Mouse (Mus musculus): ENCODE measurements around the gene Ghrl. TPM values are rescaled to one million over a fixed set of nuclear protein-coding genes. Genes with fewer than 3 reads are reported as not detected.
A peak's percentile ranks its signal among the peaks of the same experiment; 100 is the strongest.

The Ghrl gene
- 1.8 and 2.0 TPM in 2 replicates for polyA plus RNA-seq (2012; rRNA removed)

- H3K4me3 ChIP-seq (ENCODE audit: control insufficient read depth, insufficient read depth, low read length), result no peak within 1 kb of the TSS
- no peaks in the 10 kb centered on the region for H3K27me3 ChIP-seq (ENCODE audit: control insufficient read depth, insufficient read depth, low read length)
- TF ChIP-seq POLR2A (IDR thresholded peaks at IDR 0.05; ENCODE audit: control insufficient read depth, extremely low read depth, insufficient read depth, low read length, poor library complexity), result no peak
- no peak for TF ChIP-seq CTCF (IDR thresholded peaks at IDR 0.05; ENCODE audit: borderline replicate concordance, control insufficient read depth, extremely low read depth, insufficient read depth, low read length, poor library complexity)
- WGBS, result 95% methylated on average over 3 of the region's 3 CpGs
- peaks cover 20% of the 10 kb centered on the region for H3K36me3 ChIP-seq (ENCODE audit: control insufficient read depth, insufficient read depth, low read length)
- H3K4me1 ChIP-seq (replicated peaks; ENCODE audit: control insufficient read depth, insufficient read depth, low read length), result no peaks in the 10 kb centered on the region
- DNase-seq, result no peak
- H3K27ac ChIP-seq (ENCODE audit: control insufficient read depth, insufficient read depth, low read length), result no peak within 1 kb of the TSS
These were observed at the start of gene Ghrl for GRCm38 (mm10) chr6:113719878-113720277. Gene Ghrl (minus strand): TSS chr6:113719880.

- Histone ChIP-seq H3K36me3 (ENCODE audit: control insufficient read depth, insufficient read depth, low read length) (no peaks in the 10 kb centered on the region), H3K27ac (ENCODE audit: control insufficient read depth, insufficient read depth, low read length) (no peak overlapping the region), H3K4me1 (replicated peaks; ENCODE audit: control insufficient read depth, insufficient read depth, low read length) (no peaks in the 10 kb centered on the region), H3K27me3 (ENCODE audit: control insufficient read depth, insufficient read depth, low read length) (no peaks in the 10 kb centered on the region), H3K4me3 (ENCODE audit: control insufficient read depth, insufficient read depth, low read length) (no peak overlapping the region)
- 36% methylated on average over 11 of the region's 11 CpGs for WGBS
- no peak for TF ChIP-seq CTCF (IDR thresholded peaks at IDR 0.05; ENCODE audit: borderline replicate concordance, control insufficient read depth, extremely low read depth, insufficient read depth, low read length, poor library complexity)
- no peak for TF ChIP-seq POLR2A (IDR thresholded peaks at IDR 0.05; ENCODE audit: control insufficient read depth, extremely low read depth, insufficient read depth, low read length, poor library complexity)
- no peak for DNase-seq
These were observed 49.1 kb upstream of the Ghrl start for GRCm38 (mm10) chr6:113768804-113769203.

GRCm38 (mm10) chr6:113761644-113762043, 42.0 kb upstream of the Ghrl start:
- DNase-seq, result peak; percentile 48
- Histone ChIP-seq H3K36me3 (ENCODE audit: control insufficient read depth, insufficient read depth, low read length) (no peaks in the 10 kb centered on the region), H3K4me1 (replicated peaks; ENCODE audit: control insufficient read depth, insufficient read depth, low read length) (no peaks in the 10 kb centered on the region), H3K27me3 (ENCODE audit: control insufficient read depth, insufficient read depth, low read length) (no peaks in the 10 kb centered on the region), H3K27ac (ENCODE audit: control insufficient read depth, insufficient read depth, low read length) (no peak overlapping the region), H3K4me3 (ENCODE audit: control insufficient read depth, insufficient read depth, low read length) (no peak overlapping the region)
- TF ChIP-seq CTCF (IDR thresholded peaks at IDR 0.05; ENCODE audit: borderline replicate concordance, control insufficient read depth, extremely low read depth, insufficient read depth, low read length, poor library complexity), result peak; percentile 80; the same call in 1 of the 2 replicates
- no peak for TF ChIP-seq POLR2A (IDR thresholded peaks at IDR 0.05; ENCODE audit: control insufficient read depth, extremely low read depth, insufficient read depth, low read length, poor library complexity)
- WGBS, result 33% methylated on average over 7 of the region's 7 CpGs

GRCm38 (mm10) chr6:113749119-113749685, 29.5 kb upstream of the Ghrl start:
- TF ChIP-seq POLR2A (IDR thresholded peaks at IDR 0.05; ENCODE audit: control insufficient read depth, extremely low read depth, insufficient read depth, low read length, poor library complexity) (no peak), CTCF (IDR thresholded peaks at IDR 0.05; ENCODE audit: borderline replicate concordance, control insufficient read depth, extremely low read depth, insufficient read depth, low read length, poor library complexity) (no peak)
- peaks cover 14% of the 10 kb centered on the region for H3K4me1 ChIP-seq (replicated peaks; ENCODE audit: control insufficient read depth, insufficient read depth, low read length)
- H3K4me3 ChIP-seq (ENCODE audit: control insufficient read depth, insufficient read depth, low read length), result peak overlapping the region; percentile 30
- peak; percentile 28 for DNase-seq
- no peak overlapping the region for H3K27ac ChIP-seq (ENCODE audit: control insufficient read depth, insufficient read depth, low read length)
- no peaks in the 10 kb centered on the region for H3K27me3 ChIP-seq (ENCODE audit: control insufficient read depth, insufficient read depth, low read length)
- WGBS, result 15% methylated on average over 17 of the region's 17 CpGs
- H3K36me3 ChIP-seq (ENCODE audit: control insufficient read depth, insufficient read depth, low read length), result no peaks in the 10 kb centered on the region

GRCm38 (mm10) chr6:113748351-113748750, 28.7 kb upstream of the Ghrl start:
- no peak for DNase-seq
- no peak for TF ChIP-seq CTCF (IDR thresholded peaks at IDR 0.05; ENCODE audit: borderline replicate concordance, control insufficient read depth, extremely low read depth, insufficient read depth, low read length, poor library complexity)
- TF ChIP-seq POLR2A (IDR thresholded peaks at IDR 0.05; ENCODE audit: control insufficient read depth, extremely low read depth, insufficient read depth, low read length, poor library complexity), result no peak
- H3K4me1 ChIP-seq (replicated peaks; ENCODE audit: control insufficient read depth, insufficient read depth, low read length), result peaks cover 14% of the 10 kb centered on the region
- no peaks in the 10 kb centered on the region for H3K36me3 ChIP-seq (ENCODE audit: control insufficient read depth, insufficient read depth, low read length)
- H3K27ac ChIP-seq (ENCODE audit: control insufficient read depth, insufficient read depth, low read length), result no peak overlapping the region
- H3K4me3 ChIP-seq (ENCODE audit: control insufficient read depth, insufficient read depth, low read length), result peak overlapping the region; percentile 23
- 49% methylated on average over 26 of the region's 26 CpGs for WGBS
- no peaks in the 10 kb centered on the region for H3K27me3 ChIP-seq (ENCODE audit: control insufficient read depth, insufficient read depth, low read length)

GRCm38 (mm10) chr6:113747284-113747683, 27.6 kb upstream of the Ghrl start:
- no peak for TF ChIP-seq POLR2A (IDR thresholded peaks at IDR 0.05; ENCODE audit: control insufficient read depth, extremely low read depth, insufficient read depth, low read length, poor library complexity)
- no peak for TF ChIP-seq CTCF (IDR thresholded peaks at IDR 0.05; ENCODE audit: borderline replicate concordance, control insufficient read depth, extremely low read depth, insufficient read depth, low read length, poor library complexity)
- H3K27me3 ChIP-seq (ENCODE audit: control insufficient read depth, insufficient read depth, low read length), result no peaks in the 10 kb centered on the region

GRCm38 (mm10) chr6:113745117-113745516, 25.4 kb upstream of the Ghrl start:
- Histone ChIP-seq H3K27me3 (ENCODE audit: control insufficient read depth, insufficient read depth, low read length) (no peaks in the 10 kb centered on the region), H3K4me1 (replicated peaks; ENCODE audit: control insufficient read depth, insufficient read depth, low read length) (peaks cover 14% of the 10 kb centered on the region), H3K36me3 (ENCODE audit: control insufficient read depth, insufficient read depth, low read length) (no peaks in the 10 kb centered on the region), H3K4me3 (ENCODE audit: control insufficient read depth, insufficient read depth, low read length) (no peak overlapping the region), H3K27ac (ENCODE audit: control insufficient read depth, insufficient read depth, low read length) (no peak overlapping the region)
- TF ChIP-seq POLR2A (IDR thresholded peaks at IDR 0.05; ENCODE audit: control insufficient read depth, extremely low read depth, insufficient read depth, low read length, poor library complexity), result no peak
- TF ChIP-seq CTCF (IDR thresholded peaks at IDR 0.05; ENCODE audit: borderline replicate concordance, control insufficient read depth, extremely low read depth, insufficient read depth, low read length, poor library complexity), result no peak
- no peak for DNase-seq

More at GRCm38 (mm10) chr6:113747284-113747683, 27.6 kb upstream of the Ghrl start:
- WGBS, result 93% methylated on average over 14 of the region's 14 CpGs
- Histone ChIP-seq H3K27ac (ENCODE audit: control insufficient read depth, insufficient read depth, low read length) (no peak overlapping the region), H3K4me3 (ENCODE audit: control insufficient read depth, insufficient read depth, low read length) (no peak overlapping the region), H3K36me3 (ENCODE audit: control insufficient read depth, insufficient read depth, low read length) (no peaks in the 10 kb centered on the region), H3K4me1 (replicated peaks; ENCODE audit: control insufficient read depth, insufficient read depth, low read length) (peaks cover 14% of the 10 kb centered on the region)
- DNase-seq, result no peak
